Mouse (Mus musculus) spleen, adult 2 months (tissue): ENCODE measurements around the gene Zfp948.

Source experiments
- CTCF ChIP-seq: fragments of 200-500 bp; IDR thresholded peaks from 2 replicates; pipeline ENCODE4 v1.5.1; 2011; ENCODE audit warnings: mild to moderate bottlenecking, inconsistent platforms; ENCODE audit not compliant: insufficient read depth, insufficient read length, insufficient replicate concordance; ENCODE audit errors: extremely low read depth
- POLR2A ChIP-seq: fragments of 200-500 bp; IDR thresholded peaks from 2 replicates; pipeline ENCODE4 v1.6.1; 2011; ENCODE audit warnings: low read depth, low read length, inconsistent platforms

DNA sequence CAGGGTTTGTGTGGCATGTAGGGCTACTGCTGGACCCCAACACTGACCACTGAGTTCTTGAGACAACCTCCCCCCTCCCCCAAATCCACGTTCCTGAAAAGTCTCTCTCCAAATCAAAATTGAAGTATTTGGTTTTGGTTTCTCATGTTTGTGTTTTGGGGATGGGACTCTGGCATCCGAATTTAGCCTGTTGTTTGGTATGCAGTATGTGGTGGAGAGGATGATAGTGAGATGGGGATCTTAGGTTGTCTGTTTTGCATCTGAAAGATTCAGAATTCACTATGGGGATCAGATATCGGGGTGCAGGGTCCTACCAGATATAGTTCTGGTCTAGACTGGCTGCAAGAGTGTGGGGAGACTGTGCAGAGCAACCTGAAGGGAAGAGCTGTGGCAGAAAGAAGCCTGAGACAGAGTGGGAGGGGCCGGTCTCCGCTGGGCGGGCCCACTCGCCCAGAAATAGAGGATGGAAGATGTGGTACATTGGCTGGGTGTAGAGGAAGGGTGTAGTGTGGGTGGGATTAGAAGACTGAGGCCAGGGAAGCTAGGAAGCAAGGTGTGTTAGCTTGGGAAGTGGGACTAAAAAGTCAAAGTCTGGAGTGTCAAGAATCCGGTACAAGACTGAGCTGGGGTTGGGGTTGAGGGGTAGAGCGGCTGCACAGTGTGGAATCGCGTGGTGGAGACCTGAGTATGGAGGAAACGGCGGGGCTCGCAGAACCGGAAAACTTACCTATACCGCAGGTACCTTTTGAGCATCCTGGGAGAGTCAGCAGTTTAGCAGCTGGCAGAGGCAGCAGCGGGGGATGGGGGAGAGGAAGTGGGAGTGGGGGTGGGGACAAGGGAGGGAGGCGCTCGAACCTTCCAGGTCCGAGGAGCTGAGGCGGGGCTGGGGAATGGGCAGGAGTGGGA lies 31.5 kb upstream of the Zfp948 start, which contains the start of gene Zfp52:
- TF ChIP-seq POLR2A (peak; percentile 15; the same call in 1 of the 2 replicates), CTCF (no peak)
